Mouse (Mus musculus): ENCODE measurements around the gene Bcar3.

The Bcar3 gene

DNA sequence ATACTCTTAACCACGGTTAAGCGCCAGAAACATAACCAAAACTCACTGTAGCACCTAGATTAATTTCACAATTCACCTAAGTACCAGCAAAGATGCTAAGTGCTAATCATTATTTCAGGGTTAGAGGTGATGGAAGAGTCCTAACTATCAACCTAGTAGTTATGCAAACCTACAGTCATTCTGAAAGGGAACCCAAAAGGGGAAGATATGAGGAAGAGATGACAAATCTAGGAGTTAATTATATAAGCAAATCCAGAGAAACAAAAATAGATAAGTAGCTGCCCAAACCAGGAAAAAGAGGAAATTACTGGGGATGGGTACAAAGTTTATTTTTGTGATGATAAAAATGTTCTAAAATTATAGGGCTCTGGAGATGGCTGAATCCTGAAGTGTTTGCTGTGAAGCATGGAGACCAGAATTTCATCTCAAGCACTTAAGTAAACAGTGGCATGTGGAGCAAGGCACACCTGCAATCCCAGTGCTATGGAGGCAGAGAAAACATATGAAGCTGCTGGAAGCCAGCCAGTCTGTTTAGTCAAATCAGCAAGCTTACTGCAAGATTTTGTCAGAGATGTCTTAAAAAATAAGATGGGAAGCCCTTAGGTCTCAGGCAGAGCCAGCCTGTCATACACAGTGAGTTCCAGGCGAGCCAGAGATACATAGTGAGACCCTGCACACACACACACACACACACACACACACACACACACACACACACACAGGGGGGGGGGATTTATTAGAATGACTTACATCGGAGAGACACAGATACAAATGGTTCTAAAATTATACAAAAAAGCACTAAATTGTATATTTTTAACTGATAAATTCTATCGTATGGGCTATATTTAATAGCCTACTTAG is 279.7 kb downstream of the Bcar3 start:
- DNase-seq (ENCODE audit: low spot score): peak; percentile 45

DNA sequence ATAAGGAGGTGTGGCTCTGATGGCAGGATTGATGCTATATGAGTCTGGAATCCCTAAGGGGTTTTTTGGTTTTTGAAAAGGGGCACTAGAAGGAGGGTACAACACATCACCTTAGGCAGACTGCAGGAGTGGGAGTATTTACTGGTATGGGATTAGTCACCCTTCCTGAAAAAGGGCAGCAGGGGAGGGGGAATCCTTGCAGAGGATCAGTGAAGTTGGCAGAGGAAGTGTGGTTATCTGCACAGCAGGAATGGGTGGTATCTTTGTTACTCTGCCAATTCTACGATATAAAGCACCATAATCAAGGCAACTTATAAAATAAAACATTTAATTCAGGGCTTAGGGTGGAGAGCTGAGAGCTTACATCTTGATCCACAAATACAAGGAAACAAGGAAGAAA is 281.0 kb downstream of the Bcar3 start:
- DNase-seq (ENCODE audit: low spot score): no peak

DNA sequence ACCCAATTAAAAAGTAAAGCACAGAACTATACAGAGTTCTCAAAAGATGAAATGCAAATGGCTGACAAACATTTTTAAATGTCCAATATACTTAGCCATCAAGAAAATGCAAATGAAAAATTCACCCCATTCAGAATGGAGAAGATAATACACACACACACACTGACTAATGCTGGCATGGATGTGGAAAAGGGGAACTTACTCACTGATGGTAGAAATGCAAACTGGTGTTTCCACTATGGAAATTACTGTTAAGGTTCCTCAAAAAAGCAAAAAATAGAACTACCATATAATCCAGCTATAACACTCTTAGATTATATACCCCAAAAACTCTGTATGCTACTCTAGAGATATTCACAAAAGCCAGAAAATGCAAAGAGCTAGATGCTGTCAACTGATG is 283.4 kb downstream of the Bcar3 start:
- no peak for DNase-seq (ENCODE audit: low spot score)

All from layer of hippocampus, adult 11-12 months (tissue).